Mouse (Mus musculus): ENCODE measurements around the gene Fam25c.

- TF ChIP-seq CTCF (IDR thresholded peaks at IDR 0.05; ENCODE audit: low read depth, low read length): no peak
- TF ChIP-seq POLR2A (IDR thresholded peaks at IDR 0.05; ENCODE audit: extremely low read depth, insufficient read depth, low read length): no peak
These were observed 15.7 kb upstream of the Fam25c start for GRCm38 (mm10) chr14:34370921-34371320.

Data from liver, adult 2 months (tissue).